Mouse (Mus musculus): ENCODE data around the gene Kcnk7. TPM values are rescaled to one million over a fixed set of nuclear protein-coding genes. Genes with fewer than 3 reads are reported as not detected.

Gene Kcnk7
- polyA plus RNA-seq, 1 experiment: not detected

DNA sequence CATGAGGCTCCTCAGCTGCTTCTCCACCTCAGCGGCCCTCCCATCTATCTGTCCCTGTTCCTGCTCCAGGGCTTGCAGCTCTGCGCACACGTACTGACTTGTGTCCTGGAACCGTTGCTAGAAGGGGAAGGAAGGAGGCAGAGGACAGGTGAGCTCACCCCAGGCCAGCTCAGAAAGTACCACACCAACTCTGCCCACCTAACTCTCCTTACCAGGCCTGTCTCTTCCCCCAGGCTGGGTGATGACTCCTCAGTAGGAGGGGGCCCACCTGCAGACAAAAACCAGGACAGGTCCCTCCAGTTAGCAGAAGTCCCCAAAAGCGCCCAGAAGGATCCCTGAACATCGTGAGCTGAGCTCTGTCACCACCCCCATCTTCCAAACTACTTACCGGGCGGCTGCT lies 6.4 kb downstream of the Kcnk7 start:
- H3K4me1 ChIP-seq: peaks cover 79% of the 10 kb centered on the region
- TF ChIP-seq GATA1 (IDR thresholded peaks at IDR 0.05; ENCODE audit: borderline replicate concordance, low read length): no peak
- no peak for TF ChIP-seq FLI1 (IDR thresholded peaks at IDR 0.05; ENCODE audit: low read length)
- H3K36me3 ChIP-seq (replicated peaks; ENCODE audit: low read length): peaks cover 98% of the 10 kb centered on the region
- no peaks in the 10 kb centered on the region for H3K9me3 ChIP-seq
- no peaks in the 10 kb centered on the region for H3K27me3 ChIP-seq (replicated peaks)
- no peak overlapping the region for H3K4me3 ChIP-seq (replicated peaks)

DNA sequence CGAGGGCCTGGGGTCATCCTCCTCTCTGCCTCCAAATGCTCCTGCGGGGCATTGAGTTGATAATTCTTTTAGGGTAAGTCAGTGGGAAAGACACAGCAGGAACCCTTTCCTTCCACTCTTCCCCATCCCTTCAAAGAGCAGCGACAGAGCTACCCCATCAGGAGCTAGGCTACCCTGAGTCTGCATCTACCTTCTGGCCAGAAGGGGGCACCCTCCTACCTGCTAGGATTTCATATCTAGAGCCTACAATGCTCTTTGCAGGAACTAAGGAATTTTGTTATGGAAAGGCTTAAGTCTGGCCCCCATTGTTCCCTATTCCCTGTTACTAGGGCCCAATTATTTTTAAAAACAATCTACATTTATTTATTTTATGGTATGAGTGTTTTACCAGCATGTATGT lies 7.1 kb downstream of the Kcnk7 start:
- H3K36me3 ChIP-seq (replicated peaks; ENCODE audit: low read length): peaks cover 98% of the 10 kb centered on the region
- peaks cover 79% of the 10 kb centered on the region for H3K4me1 ChIP-seq
- H3K4me3 ChIP-seq (replicated peaks): no peak overlapping the region
- TF ChIP-seq FLI1 (IDR thresholded peaks at IDR 0.05; ENCODE audit: low read length): no peak
- no peak for TF ChIP-seq GATA1 (IDR thresholded peaks at IDR 0.05; ENCODE audit: borderline replicate concordance, low read length)
- no peaks in the 10 kb centered on the region for H3K27me3 ChIP-seq (replicated peaks)
- H3K9me3 ChIP-seq: no peaks in the 10 kb centered on the region

DNA sequence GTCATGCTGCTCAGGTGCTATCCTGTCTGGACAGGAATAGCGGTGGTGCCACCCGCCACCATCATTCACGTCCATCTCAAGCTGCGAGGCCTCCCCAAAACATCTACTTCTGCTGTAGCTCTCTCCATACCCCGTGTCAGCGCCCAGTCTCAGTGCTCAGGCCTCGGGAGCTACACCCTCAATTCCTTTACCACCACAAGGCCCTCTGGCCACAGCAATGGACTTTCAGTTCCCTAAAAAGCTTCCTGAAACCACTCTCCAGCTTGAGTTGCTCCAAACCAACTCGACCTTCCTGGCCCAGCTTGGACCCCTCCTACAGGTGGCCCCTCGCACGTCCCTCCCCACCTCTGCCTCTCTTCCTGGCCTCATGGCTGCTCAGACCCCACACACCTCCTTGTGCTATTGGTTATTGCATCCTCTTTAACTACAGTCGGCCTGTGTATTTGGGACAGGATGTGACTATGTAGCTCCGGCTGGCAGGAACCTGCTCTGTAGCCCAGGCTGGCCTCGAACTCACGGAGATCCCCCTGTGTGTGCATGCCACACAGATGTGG lies 7.8 kb downstream of the Kcnk7 start:
- H3K27me3 ChIP-seq (replicated peaks): no peaks in the 10 kb centered on the region
- TF ChIP-seq GATA1 (IDR thresholded peaks at IDR 0.05; ENCODE audit: borderline replicate concordance, low read length): no peak
- TF ChIP-seq FLI1 (IDR thresholded peaks at IDR 0.05; ENCODE audit: low read length): no peak
- peaks cover 78% of the 10 kb centered on the region for H3K4me1 ChIP-seq
- peaks cover 98% of the 10 kb centered on the region for H3K36me3 ChIP-seq (replicated peaks; ENCODE audit: low read length)
- no peaks in the 10 kb centered on the region for H3K9me3 ChIP-seq
- H3K4me3 ChIP-seq (replicated peaks): peak overlapping the region; percentile 35

DNA sequence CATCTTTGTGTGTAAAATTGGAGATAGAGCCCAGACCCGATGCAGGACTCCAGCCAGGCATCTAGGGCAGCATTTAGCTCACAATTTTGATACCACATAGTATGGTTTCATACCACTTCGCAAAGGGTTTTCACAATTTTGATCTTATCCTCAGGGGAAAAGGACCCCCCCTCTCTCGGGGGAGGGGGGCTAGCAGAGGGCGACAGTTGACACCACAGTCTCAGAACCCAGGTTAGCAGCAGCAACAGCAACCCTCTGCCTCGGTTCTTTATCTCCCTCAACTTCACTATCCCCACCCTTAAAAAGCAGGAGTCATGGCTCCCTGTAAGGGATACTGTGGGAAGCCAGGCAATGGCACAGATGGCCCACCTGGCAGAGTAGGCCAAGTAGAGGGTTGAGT lies 9.1 kb downstream of the Kcnk7 start:
- Histone ChIP-seq H3K27me3 (replicated peaks) (no peaks in the 10 kb centered on the region), H3K36me3 (replicated peaks; ENCODE audit: low read length) (peaks cover 98% of the 10 kb centered on the region)

DNA sequence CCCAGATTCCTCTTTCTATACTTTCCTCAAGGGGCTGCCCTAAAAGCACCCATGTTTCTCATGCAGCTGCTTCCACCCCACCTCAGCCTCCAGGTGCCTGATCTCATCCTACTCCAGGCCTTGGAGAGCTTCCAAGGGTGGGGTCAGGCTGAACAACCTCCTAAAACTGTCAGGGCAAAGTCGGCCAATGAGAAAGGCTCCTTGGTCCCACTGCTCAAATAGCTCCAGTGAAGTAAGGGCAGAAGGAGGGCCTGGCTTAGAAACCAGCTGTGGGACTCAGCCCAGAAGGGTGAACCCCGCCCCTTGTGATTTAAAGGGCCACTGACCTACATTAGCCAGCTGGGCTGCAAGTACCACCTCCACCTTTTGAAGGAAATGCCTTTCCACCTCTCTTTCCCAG lies 9.6 kb downstream of the Kcnk7 start:
- no peak for TF ChIP-seq GATA1 (IDR thresholded peaks at IDR 0.05; ENCODE audit: borderline replicate concordance, low read length)
- TF ChIP-seq FLI1 (IDR thresholded peaks at IDR 0.05; ENCODE audit: low read length): no peak
- H3K27me3 ChIP-seq (replicated peaks): no peaks in the 10 kb centered on the region
- H3K9me3 ChIP-seq: no peaks in the 10 kb centered on the region
- peaks cover 74% of the 10 kb centered on the region for H3K4me1 ChIP-seq
- H3K4me3 ChIP-seq (replicated peaks): peak overlapping the region; percentile 26
- peaks cover 98% of the 10 kb centered on the region for H3K36me3 ChIP-seq (replicated peaks; ENCODE audit: low read length)

More for the DNA sequence above, 9.1 kb downstream of the Kcnk7 start:
- H3K4me1 ChIP-seq: peaks cover 77% of the 10 kb centered on the region
- no peak for TF ChIP-seq FLI1 (IDR thresholded peaks at IDR 0.05; ENCODE audit: low read length)
- TF ChIP-seq GATA1 (IDR thresholded peaks at IDR 0.05; ENCODE audit: borderline replicate concordance, low read length): no peak
- H3K9me3 ChIP-seq: no peaks in the 10 kb centered on the region
- H3K4me3 ChIP-seq (replicated peaks): peak overlapping the region; percentile 59

DNA sequence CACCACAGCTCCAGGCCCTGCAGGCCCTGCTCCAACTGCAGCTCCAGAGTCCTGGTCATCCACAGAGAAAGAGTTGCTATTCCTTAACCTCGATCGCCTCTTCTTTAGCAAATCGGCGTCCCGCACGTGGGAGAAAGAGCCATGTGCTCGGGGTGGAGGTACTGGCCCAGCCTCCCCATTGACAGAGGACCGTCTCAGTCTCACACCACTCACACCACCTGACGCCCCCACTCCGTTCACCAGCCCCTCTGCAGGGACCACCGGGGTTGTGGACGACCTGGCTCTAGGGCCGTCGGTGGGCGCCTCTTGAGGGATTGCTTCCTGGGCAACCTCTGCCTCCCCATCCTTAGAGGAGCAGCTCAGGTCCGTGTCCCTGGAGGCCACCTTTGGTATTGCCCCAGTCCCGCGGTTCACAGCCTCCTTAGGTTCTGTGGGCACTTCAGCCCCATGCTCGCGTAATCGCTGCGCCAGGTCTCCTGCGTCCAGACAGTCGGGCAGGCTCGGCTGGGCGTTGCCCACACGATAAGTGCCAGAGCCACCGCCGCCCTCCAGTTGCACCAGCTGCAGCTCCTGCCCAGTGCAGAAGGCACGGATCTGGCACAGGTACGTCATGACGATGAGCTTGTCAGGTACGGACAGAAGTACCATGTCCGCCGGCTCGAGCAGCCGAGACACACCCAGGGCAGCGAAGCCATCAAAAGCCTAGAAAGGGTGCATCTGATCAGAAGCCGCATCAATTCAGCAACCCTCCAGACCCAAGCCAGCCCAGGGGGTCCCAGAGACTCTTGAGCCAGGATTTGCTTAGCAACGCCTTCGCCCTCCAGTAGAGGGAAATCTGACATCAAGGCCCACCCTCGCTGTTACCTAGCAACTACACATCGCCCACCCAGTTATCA lies 11.9 kb downstream of the Kcnk7 start:
- H3K4me1 ChIP-seq: peaks cover 81% of the 10 kb centered on the region
- peaks cover 100% of the 10 kb centered on the region for H3K36me3 ChIP-seq (replicated peaks; ENCODE audit: low read length)
- peak overlapping the region; percentile 23 for H3K4me3 ChIP-seq (replicated peaks)
- H3K27me3 ChIP-seq (replicated peaks): no peaks in the 10 kb centered on the region
- TF ChIP-seq GATA1 (IDR thresholded peaks at IDR 0.05; ENCODE audit: borderline replicate concordance, low read length) (no peak), FLI1 (IDR thresholded peaks at IDR 0.05; ENCODE audit: low read length) (no peak)
- no peaks in the 10 kb centered on the region for H3K9me3 ChIP-seq

DNA sequence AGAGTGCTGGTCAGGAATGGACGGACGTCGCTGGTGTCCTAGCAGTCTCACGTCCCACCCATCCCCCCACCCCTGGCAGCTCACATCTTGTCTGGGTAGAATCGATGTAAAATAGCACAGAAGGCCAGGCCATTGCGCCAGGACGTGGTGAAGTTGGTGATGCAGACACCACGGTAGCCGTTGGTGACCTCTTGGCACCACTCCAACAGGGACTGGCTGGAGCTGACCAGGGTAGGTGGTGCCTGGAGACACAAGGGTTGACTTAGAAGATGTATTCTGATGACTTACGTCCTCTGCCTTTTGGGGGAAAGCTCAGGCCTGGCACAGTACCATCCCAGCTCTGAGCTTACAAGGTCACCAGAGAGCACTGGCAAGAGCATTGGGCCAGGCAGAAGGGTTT lies 12.8 kb downstream of the Kcnk7 start:
- no peaks in the 10 kb centered on the region for H3K27me3 ChIP-seq (replicated peaks)
- H3K9me3 ChIP-seq: no peaks in the 10 kb centered on the region
- H3K4me1 ChIP-seq: peaks cover 83% of the 10 kb centered on the region
- peaks cover 100% of the 10 kb centered on the region for H3K36me3 ChIP-seq (replicated peaks; ENCODE audit: low read length)
- no peak overlapping the region for H3K4me3 ChIP-seq (replicated peaks)
- no peak for TF ChIP-seq GATA1 (IDR thresholded peaks at IDR 0.05; ENCODE audit: borderline replicate concordance, low read length)
- TF ChIP-seq FLI1 (IDR thresholded peaks at IDR 0.05; ENCODE audit: low read length): no peak

DNA sequence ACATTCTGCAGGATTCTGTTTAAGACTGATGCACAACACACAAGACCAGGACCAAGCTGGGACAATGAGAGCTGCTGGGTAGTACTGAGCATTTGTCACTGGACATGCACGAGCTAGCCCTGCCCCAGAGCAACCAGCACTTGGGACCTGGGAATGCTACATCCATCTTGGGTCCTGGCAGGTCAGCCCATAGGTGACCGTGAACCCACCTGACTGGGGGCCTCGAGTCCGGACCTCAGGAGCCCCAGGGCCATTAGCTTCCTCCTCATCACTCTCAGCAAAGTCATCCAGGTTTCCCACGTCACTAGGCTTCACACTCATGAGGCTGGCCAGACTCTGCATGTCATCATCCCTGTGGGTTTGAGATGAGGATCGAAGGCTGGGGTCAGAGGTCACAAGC lies 17.1 kb downstream of the Kcnk7 start:
- Histone ChIP-seq H3K4me3 (replicated peaks) (no peak overlapping the region), H3K4me1 (peaks cover 70% of the 10 kb centered on the region), H3K9me3 (no peaks in the 10 kb centered on the region), H3K27me3 (replicated peaks) (no peaks in the 10 kb centered on the region), H3K36me3 (replicated peaks; ENCODE audit: low read length) (peaks cover 81% of the 10 kb centered on the region)
- TF ChIP-seq GATA1 (IDR thresholded peaks at IDR 0.05; ENCODE audit: borderline replicate concordance, low read length) (no peak), FLI1 (IDR thresholded peaks at IDR 0.05; ENCODE audit: low read length) (no peak)

DNA sequence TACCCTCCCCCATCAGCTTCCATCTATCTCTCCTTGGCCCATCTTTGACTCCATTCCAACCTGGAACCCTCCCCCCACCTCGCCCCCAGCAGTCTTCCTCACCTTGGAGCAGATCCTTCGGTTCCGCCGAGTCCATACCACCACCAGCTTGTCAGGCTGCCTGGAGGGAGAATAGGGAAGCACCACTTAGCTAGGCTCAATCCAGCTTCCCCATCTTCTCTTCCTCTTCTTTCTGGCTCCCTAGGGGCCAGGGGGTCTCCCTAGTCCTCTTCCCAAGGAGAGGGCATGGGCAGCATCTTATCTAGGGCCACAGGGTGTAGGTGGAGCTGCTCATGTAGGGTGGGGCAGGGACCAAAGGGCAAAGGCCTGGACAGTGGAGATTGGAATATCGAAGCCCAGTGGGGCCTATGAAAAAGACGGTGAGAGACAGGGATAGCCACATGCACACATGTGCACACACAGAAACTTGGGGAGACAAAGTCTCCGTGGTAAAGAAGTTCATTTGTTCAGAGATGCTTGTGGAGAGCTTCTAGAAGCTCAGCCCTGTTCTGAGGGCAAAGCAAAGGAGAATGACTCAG lies 18.8 kb downstream of the Kcnk7 start:
- no peaks in the 10 kb centered on the region for H3K9me3 ChIP-seq
- no peaks in the 10 kb centered on the region for H3K27me3 ChIP-seq (replicated peaks)
- TF ChIP-seq GATA1 (IDR thresholded peaks at IDR 0.05; ENCODE audit: borderline replicate concordance, low read length): no peak
- no peak for TF ChIP-seq FLI1 (IDR thresholded peaks at IDR 0.05; ENCODE audit: low read length)
- H3K4me3 ChIP-seq (replicated peaks): peak overlapping the region; percentile 60
- H3K4me1 ChIP-seq: peaks cover 73% of the 10 kb centered on the region
- H3K36me3 ChIP-seq (replicated peaks; ENCODE audit: low read length): peaks cover 64% of the 10 kb centered on the region
